Mouse (Mus musculus): ENCODE results near the gene Tbc1d22a.

GRCm38 (mm10) chr15:86221369-86221768, 7.1 kb downstream of the Tbc1d22a start:
- TF ChIP-seq CTCF (IDR thresholded peaks at IDR 0.05; ENCODE audit: extremely low read depth, insufficient read depth, insufficient read length, insufficient replicate concordance) (no peak), POLR2A (IDR thresholded peaks at IDR 0.05; ENCODE audit: low read depth, low read length) (no peak)

Data from spleen, adult 2 months (tissue).